Mouse (Mus musculus) right cerebral cortex, postnatal 14 days (tissue): Measurements from ENCODE around the gene Scn4b.
A peak's percentile ranks its signal among the peaks of the same experiment; 100 is the strongest.

Experiments
- DNase-seq: peaks from one replicate; pipeline ENCODE4 v3.0.0; 2022

Scn4b gene

DNA sequence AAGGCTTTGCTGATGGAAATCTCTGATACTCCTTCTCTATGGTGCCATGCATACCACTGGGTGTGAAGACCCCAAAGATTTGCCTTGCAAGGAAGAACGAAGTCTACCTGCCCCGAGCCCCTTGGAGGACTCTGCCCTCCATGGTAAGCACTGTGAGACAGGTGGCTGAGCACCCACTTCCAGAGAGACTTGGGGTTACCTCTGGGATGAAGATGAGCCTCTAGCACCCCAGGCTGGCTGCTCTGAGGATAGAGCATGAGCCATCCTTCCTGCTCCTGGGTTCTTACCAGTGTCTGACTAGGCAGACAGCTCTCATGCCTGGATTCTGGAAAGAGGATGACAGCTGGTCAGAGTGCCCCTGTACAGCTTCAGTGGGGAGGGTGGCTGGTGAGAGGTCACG, 8.1 kb upstream of the Scn4b start:
- DNase-seq = no peak

DNA sequence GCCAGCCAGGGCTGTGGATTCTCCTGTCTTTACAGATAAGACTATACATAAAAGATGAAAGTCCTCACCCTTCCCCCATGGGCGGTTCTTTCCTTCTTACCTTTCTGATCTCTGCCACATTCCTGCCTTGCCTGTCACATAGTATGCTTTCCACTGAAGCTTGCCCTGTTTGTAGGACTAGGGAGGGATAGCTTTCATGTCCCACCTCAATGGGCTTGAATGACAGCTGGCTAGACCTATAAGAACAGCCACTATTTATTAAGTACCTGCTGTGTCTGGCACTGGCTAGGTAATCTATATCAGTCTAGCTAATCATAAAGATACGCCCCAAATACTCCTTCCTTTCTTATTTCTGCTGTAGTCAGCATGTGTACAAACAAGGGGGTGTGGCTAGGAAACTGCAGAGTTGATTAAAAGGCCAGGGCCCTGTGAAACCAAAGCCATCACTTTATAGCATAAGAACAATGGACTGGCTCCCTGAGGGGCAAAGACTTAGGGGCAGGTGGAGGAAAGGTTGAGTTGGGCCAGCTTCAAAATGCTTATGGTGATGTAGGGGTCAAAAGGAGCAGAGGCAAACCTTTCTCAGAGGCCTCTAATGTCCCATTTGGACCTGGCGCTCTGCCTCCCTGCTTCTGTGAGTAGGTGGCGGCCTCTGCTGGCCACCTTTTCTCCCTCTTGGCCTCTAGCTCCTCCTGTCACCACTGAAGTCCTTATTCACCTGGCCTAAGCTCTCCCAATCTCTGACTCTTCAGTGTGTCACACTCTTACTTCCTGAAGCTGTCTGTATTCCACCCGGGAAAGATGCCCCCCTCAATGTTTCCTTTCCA, 4.5 kb upstream of the Scn4b start:
- peak; percentile 39 for DNase-seq

GRCm38 (mm10) chr9:45136442-45137169, 1.6 kb upstream of the Scn4b start:
- DNase-seq = no peak

DNA sequence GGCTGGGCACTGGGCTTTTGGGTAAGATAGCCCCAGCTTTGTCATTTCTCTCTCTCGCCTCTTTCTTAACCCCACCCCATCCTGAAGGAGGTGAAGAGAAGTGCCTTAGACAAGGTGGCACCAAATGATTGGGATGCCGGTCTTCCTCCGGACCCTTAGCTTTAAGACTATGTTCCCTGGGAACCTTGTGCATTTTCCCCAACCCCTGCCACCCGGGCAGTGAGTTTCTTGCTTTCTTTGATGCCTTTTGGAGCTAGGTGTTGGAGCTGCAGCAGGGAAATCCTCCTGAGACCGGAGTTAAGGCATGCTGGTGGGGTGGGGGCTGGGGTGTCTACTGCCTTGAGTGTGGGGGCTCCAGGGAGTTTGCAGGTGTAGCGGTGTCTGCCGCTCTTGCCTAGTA, 887 bp downstream of the Scn4b start:
- DNase-seq = no peak

GRCm38 (mm10) chr9:45140945-45141344, 2.8 kb downstream of the Scn4b start:
- no peak for DNase-seq

DNA sequence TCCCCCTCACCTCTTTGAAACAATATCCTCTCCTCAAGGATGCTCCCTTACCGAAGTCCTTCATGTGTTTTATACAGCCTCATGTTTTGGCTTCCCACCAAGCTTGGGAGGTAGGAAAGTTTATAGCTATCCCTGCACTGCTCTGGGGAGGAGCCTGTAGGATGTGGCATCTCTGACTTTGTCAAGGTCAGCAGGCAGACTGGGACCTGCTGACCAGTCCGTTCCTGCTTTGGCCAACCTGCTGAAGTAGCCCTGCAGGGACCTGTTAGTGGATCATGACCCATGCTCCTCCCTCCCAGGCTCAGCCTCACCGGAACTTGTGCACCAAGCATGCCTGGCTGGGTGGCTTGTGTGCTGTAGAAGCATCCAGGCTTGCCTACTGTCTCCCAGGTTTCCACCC, 4.5 kb downstream of the Scn4b start:
- DNase-seq = no peak

DNA sequence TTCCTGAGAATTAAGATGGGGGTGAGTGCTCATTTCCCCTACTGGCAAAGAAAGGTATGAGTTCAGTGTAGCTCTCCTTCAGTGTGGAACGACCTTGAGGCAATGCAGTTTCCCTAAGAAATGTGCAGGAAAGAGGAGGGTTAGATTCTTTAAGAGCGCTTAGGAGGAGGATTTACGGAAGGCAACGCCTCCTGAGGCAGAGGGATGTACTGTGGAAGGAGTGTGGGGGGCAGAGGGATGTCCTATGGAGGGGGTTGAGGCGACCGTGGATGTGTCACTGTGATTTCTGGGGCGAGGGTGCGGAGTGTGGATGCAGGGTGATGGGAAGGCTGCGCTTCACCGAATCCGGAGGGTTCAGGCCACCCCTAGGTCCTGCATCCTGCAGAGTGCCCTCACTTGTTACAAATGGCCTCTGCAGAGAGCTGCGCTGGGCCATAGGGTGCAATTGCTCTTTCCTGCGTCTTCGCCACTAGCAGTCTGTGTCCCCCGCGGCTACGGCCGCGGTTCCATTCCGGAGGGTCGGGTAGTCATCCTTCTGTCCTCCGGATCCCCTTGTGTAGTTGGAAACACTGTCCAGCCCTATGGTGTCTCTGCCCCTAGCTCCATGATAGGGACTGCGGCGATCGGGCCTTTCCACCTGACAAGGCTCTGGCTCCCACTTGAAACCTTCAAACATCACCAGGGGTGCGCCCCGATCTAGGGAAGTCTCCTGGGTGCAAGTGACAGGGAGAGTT, 7.5 kb downstream of the Scn4b start:
- DNase-seq = peak; percentile 26

GRCm38 (mm10) chr9:45146267-45146597, 8.0 kb downstream of the Scn4b start:
- DNase-seq = peak; percentile 77

- no peak for DNase-seq
Observed at GRCm38 (mm10) chr9:45150933-45151332, 12.7 kb downstream of the Scn4b start.

DNA sequence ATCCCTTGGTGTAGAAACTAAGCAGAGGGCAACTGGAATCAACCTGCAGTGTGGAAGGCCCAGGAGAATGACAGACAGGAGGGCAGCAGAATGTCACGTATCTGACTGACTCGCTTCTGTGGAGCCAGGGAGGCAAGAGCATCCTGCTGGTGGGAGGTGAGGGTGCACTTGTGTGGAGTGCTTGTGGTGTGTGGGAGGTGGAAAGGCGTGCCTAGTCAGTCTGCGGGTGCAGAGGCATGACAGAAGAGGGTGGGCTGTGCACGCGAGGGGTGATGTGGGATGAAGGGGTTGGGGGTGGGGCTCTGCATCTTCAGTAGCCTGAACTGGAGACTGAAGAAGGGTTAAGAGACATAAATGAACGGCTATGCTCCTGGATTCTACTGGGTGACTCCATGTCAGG, 15.2 kb downstream of the Scn4b start:
- DNase-seq = no peak

- DNase-seq = no peak
Observed at GRCm38 (mm10) chr9:45167903-45168302, 29.7 kb downstream of the Scn4b start.

- no peak for DNase-seq
Observed at GRCm38 (mm10) chr9:45170150-45170549, 32.0 kb downstream of the Scn4b start.

DNA sequence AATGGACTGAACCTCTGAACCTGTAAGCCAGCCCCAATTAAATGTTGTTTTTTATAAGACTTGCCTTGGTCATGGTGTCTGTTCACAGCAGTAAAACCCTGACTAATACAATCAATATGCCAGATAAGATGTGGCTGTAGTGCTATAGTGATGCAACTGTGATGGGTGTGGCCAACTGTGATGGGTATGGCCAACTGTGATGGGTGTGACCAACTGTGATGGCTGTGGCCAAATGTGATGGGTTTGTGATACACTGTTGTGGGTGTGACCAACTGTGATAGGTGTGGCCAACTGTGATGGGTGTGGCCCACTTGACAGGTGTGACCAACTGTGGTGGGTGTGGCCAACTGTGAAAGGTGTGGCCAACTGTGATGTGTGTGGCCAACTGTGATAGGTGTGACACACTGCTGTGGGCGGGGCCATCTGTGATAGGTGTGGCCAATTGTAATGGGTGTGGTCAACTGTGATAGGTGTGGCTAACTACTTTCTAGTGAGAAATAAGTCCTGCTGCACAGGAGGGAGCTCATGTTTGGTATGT, 32.9 kb downstream of the Scn4b start:
- no peak for DNase-seq

- no peak for DNase-seq
Observed at GRCm38 (mm10) chr9:45173475-45173874, 35.3 kb downstream of the Scn4b start.

- DNase-seq = no peak
Observed at GRCm38 (mm10) chr9:45179282-45179681, 41.1 kb downstream of the Scn4b start.

DNA sequence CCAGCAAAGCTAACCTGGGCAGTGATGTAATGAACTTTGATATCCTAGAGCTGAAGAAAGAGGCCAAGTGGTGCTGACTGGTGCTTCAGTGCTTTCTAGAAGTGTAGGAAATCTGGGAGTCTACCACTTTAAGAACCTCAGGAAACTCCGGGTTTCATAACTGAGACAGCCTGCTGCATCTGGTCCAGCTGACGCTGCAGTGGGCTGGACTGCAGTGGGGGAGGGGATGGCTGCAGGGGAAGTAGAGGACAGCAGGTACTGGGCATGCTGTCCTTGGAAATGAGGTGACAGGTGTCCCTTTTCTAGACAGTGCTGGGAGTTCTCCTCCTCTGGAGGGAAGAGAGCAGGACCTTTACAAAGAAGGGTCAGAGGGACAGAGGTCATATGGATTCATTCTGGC, 43.6 kb downstream of the Scn4b start, which contains the start of gene BC049352:
BC049352 (plus strand) TSS at position 238 of the 400 bp plus-strand sequence.
- DNase-seq = peak; percentile 23

DNA sequence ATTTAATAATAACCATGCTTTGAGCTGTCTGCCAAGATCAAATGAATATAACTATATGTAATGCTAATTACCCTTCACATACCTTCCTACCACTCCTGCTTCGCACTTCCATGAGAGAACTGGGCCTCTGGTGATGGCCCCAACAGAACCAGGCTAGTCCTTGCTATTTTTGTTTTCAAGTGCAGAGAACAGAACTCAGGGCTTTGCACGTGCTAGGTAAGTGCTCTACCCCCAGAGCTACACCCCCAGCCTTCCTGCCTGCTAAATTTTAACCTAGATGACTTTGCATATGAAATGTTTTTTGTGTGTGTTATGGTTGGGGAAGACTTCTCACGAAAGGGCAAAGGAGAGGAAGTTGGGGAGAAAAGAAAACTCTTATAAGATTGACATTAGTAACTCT, 44.3 kb downstream of the Scn4b start:
- DNase-seq = no peak

DNA sequence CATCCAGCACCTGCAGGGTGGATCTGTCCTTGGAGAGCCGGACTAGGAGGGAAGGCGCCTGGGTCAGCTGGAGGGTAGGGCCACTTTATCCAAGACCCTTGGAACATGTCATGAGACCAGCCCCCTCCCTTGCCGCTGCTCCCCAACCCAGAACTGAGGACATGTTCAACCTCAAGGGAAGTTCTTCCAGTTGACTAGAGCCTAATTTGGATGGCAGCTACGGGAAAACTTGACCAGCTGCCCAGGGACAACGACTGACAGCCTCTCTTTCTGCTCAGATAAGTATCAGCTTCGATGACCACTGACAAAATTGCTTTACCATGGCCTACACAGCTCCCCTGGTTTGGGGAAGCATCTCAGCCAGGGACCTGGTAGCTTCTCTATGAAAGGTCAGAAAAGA, 45.1 kb downstream of the Scn4b start:
- no peak for DNase-seq

DNA sequence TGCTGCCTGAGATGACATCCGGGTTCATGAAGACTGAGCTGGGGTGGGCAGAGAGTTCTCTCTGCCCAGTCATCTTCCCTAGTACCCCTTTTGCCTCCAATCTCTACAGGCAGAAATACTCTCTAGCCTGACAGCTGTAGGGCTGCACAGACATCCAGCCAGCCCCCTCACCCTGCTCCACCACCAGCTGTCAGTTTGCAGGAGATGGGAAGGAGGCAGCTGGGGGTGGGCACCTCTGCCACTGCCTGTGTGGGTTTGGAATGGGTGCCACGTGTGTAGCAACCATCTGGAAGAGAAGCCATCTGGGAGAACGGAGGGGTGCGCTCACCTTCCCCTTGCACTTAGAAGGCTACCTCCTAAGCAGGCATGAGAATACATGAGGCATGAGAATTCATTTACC, 47.1 kb downstream of the Scn4b start:
- DNase-seq = peak; percentile 38

DNA sequence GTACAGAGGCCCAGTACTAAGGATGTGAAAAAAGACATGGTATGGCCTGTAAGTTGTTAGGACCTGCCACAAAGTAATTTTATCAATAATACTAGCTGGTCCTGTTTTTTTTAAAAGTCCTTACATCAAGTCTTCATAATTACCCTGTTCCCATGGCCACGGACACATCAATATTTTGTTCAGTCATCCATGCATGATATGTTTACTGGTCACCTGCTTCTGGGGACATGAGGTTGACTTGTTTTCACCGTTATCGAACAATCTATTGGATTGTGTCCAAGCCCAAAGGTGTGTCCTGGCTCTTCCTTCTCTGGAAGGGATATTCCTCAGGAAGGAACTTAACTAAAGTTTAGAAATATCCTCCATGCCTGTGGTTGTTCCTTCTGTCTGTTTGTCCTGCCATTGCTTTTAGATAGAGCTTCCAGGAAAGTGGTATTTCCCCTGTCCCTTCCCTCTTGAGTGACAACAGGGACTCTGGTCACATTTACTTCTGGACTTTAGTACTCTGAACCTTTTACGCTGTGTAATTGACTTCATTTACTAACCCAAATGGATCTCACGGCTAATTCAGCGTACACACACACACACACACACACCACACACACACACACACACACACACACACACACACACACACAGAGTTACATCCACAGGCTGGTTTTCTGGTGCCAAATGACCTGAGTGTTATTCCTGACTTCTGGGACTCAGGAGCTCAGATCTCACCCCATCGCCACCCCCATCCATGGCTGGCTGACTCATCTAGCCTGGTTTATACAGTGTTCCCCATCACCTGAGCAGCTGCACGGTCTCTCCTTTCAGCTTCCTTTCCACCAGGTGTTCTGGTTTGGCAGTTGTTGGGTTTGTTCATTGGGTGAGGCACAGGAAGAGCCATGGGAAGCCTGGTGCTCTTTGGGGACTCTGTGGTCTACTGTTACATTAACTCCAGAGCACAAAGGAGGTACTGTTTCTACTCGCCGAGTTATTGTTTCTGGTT, 50.7 kb downstream of the Scn4b start:
- DNase-seq = no peak

GRCm38 (mm10) chr9:45189661-45190174, 51.5 kb downstream of the Scn4b start:
- no peak for DNase-seq

- no peak for DNase-seq
Observed at GRCm38 (mm10) chr9:45195468-45195867, 57.3 kb downstream of the Scn4b start.
